Mouse (Mus musculus) G1E (cell line): ENCODE measurements around the gene Ogfod3. TPM values are rescaled to one million over a fixed set of nuclear protein-coding genes. Genes with fewer than 3 reads are reported as not detected.

ENCODE experiments used
- ATAC-seq: 2 replicates; pipeline ENCODE4 v1.8.0; 2016; ENCODE audit warnings: mild to moderate bottlenecking; ENCODE audit not compliant: insufficient number of reproducible peaks, poor library complexity, low FRiP score, severe bottlenecking; ENCODE audit errors: extremely low read depth
- DNase-seq: peaks from one replicate; pipeline ENCODE4 v3.0.0; 2012; ENCODE audit warnings: low spot score
- H3K27me3 ChIP-seq: 2 replicates; pipeline ENCODE4 v1.6.1; 2012; ENCODE audit warnings: mild to moderate bottlenecking, low read length, inconsistent platforms; ENCODE audit not compliant: insufficient read depth
- H3K36me3 ChIP-seq: replicated peaks from 2 replicates; pipeline ENCODE3; 2012; ENCODE audit warnings: mild to moderate bottlenecking, inconsistent platforms
- H3K4me1 ChIP-seq: 2 replicates; pipeline ENCODE4 v1.6.1; 2012; ENCODE audit warnings: low read depth, low read length, inconsistent platforms, mixed read lengths; ENCODE audit not compliant: insufficient read depth
- H3K4me3 ChIP-seq: 2 replicates; pipeline ENCODE4 v1.5.1; 2012; ENCODE audit warnings: low read depth, mild to moderate bottlenecking, inconsistent platforms, low read length, moderate library complexity, mixed read lengths
- H3K9me3 ChIP-seq: replicated peaks from 2 replicates; pipeline ENCODE4 v1.6.1; 2012; ENCODE audit warnings: inconsistent platforms
- CTCF ChIP-seq: IDR thresholded peaks from 2 replicates; pipeline ENCODE4 v1.5.1; 2012; ENCODE audit warnings: low read depth, low read length, inconsistent platforms, mixed read lengths
- GATA1 ChIP-seq: IDR thresholded peaks from 2 replicates; pipeline ENCODE4 v1.6.1; 2012; ENCODE audit warnings: borderline replicate concordance, low read length, inconsistent platforms, mixed read lengths
- GATA2 ChIP-seq: IDR thresholded peaks from 2 replicates; pipeline ENCODE4 v1.6.1; 2012; ENCODE audit warnings: low read depth, low read length, inconsistent platforms, borderline replicate concordance
- POLR2AphosphoS5 ChIP-seq: IDR thresholded peaks from 2 replicates; pipeline ENCODE4 v1.6.1; 2012; ENCODE audit warnings: low read depth, low read length, inconsistent platforms; ENCODE audit not compliant: insufficient replicate concordance
- TAL1 ChIP-seq: conservative IDR thresholded peaks from 2 replicates; pipeline ENCODE4 v1.6.1; 2012; ENCODE audit warnings: low read depth, low read length, inconsistent platforms, mixed read lengths
- polyA plus RNA-seq: library from polyadenylated mRNA; stranded (reverse); fragments of >175 nt; gene quantifications from 2 replicates; pipeline ENCODE4 v1.2.3, GENCODE M21; 2012
- total RNA-seq, 2 experiments: library from RNA; stranded (forward) in 1 of 2; stranded (reverse) in 1 of 2; fragments of 200-1000 nt in 1 of 2; fragments of >200 nt in 1 of 2; fragmentation: Nextera tagmentation in 1 of 2; gene quantifications; 2 replicates each; pipeline ENCODE4 v1.2.3; 2014 to 2017

Gene Ogfod3
- total and polyA plus RNA-seq, 3 experiments: 4.2 to 7.7 (median 6.7) TPM

- H3K27me3 ChIP-seq: no peaks in the 10 kb centered on the region
- ATAC-seq: no peak
- no peaks in the 10 kb centered on the region for H3K9me3 ChIP-seq
- H3K36me3 ChIP-seq: peaks cover 96% of the 10 kb centered on the region
- peaks cover 10% of the 10 kb centered on the region; the same call in 1 of the 2 replicates for H3K4me1 ChIP-seq
- no peak for DNase-seq
- no peak overlapping the region for H3K4me3 ChIP-seq
- TF ChIP-seq POLR2AphosphoS5 (no peak), CTCF (no peak), GATA2 (no peak), TAL1 (no peak), GATA1 (no peak)
Measured at GRCm38 (mm10) chr11:121221321-121222010, 17.0 kb upstream of the Ogfod3 start.

- Histone ChIP-seq H3K4me3 (no peak overlapping the region), H3K4me1 (peaks cover 10% of the 10 kb centered on the region; the same call in 1 of the 2 replicates), H3K9me3 (no peaks in the 10 kb centered on the region), H3K36me3 (peaks cover 95% of the 10 kb centered on the region), H3K27me3 (no peaks in the 10 kb centered on the region)
- TF ChIP-seq GATA2 (no peak), GATA1 (no peak), CTCF (no peak)
- DNase-seq (no peak), ATAC-seq (no peak)
Measured at GRCm38 (mm10) chr11:121220771-121221170, 16.3 kb upstream of the Ogfod3 start.

- ATAC-seq (no peak), DNase-seq (no peak)
- Histone ChIP-seq H3K4me1 (peaks cover 5% of the 10 kb centered on the region; the same call in 1 of the 2 replicates), H3K4me3 (no peak overlapping the region), H3K9me3 (no peaks in the 10 kb centered on the region), H3K27me3 (no peaks in the 10 kb centered on the region), H3K36me3 (peaks cover 88% of the 10 kb centered on the region)
- no peak for TF ChIP-seq CTCF
- no peak for TF ChIP-seq TAL1
- no peak for TF ChIP-seq POLR2AphosphoS5
- no peak for TF ChIP-seq GATA1
- TF ChIP-seq GATA2: no peak
Measured at GRCm38 (mm10) chr11:121219776-121220175, 15.3 kb upstream of the Ogfod3 start.

GRCm38 (mm10) chr11:121216831-121217230, 12.3 kb upstream of the Ogfod3 start:
- Histone ChIP-seq H3K4me3 (no peak overlapping the region), H3K4me1 (peaks cover 5% of the 10 kb centered on the region; the same call in 1 of the 2 replicates), H3K27me3 (no peaks in the 10 kb centered on the region), H3K36me3 (peaks cover 73% of the 10 kb centered on the region), H3K9me3 (no peaks in the 10 kb centered on the region)
- no peak for ATAC-seq
- TF ChIP-seq POLR2AphosphoS5: no peak
- TF ChIP-seq TAL1: no peak
- no peak for TF ChIP-seq GATA2
- TF ChIP-seq CTCF: no peak
- no peak for TF ChIP-seq GATA1
- no peak for DNase-seq

GRCm38 (mm10) chr11:121203859-121204160, 701 bp downstream of the Ogfod3 start:
- ATAC-seq: no peak

GRCm38 (mm10) chr11:121201436-121202198, 2.9 kb downstream of the Ogfod3 start:
- no peaks in the 10 kb centered on the region for H3K27me3 ChIP-seq
- no peaks in the 10 kb centered on the region for H3K9me3 ChIP-seq
- H3K4me3 ChIP-seq: no peak overlapping the region
- DNase-seq (no peak), ATAC-seq (no peak)
- TF ChIP-seq CTCF (peak; percentile 25; the same call in 1 of the 2 replicates), GATA1 (no peak)
- peaks cover 14% of the 10 kb centered on the region for H3K36me3 ChIP-seq
- H3K4me1 ChIP-seq: peaks cover 14% of the 10 kb centered on the region

More at GRCm38 (mm10) chr11:121203859-121204160, 701 bp downstream of the Ogfod3 start:
- no peak for DNase-seq
- peaks cover 21% of the 10 kb centered on the region for H3K36me3 ChIP-seq
- H3K27me3 ChIP-seq: no peaks in the 10 kb centered on the region
- H3K4me1 ChIP-seq: peaks cover 14% of the 10 kb centered on the region
- H3K4me3 ChIP-seq: peak overlapping the region; percentile 91
- TF ChIP-seq TAL1 (no peak), CTCF (no peak), GATA1 (no peak), GATA2 (no peak), POLR2AphosphoS5 (no peak)
- no peaks in the 10 kb centered on the region for H3K9me3 ChIP-seq

- DNase-seq (no peak), ATAC-seq (no peak)
- Histone ChIP-seq H3K4me1 (peaks cover 14% of the 10 kb centered on the region), H3K9me3 (no peaks in the 10 kb centered on the region), H3K27me3 (no peaks in the 10 kb centered on the region), H3K4me3 (no peak overlapping the region), H3K36me3 (peaks cover 18% of the 10 kb centered on the region)
- TF ChIP-seq GATA2: no peak
- TF ChIP-seq GATA1: no peak
- no peak for TF ChIP-seq CTCF
- no peak for TF ChIP-seq POLR2AphosphoS5
- TF ChIP-seq TAL1: no peak
Measured at GRCm38 (mm10) chr11:121200781-121201180, 3.7 kb downstream of the Ogfod3 start.
